Mouse (Mus musculus) CH12.LX (cell line): ENCODE data around the gene Nsun5. TPM values are rescaled to one million over a fixed set of nuclear protein-coding genes. Genes with fewer than 3 reads are reported as not detected.

Experiments used
- DNase-seq: peaks from one replicate; pipeline ENCODE4 v3.0.0-alpha.2; 2013; ENCODE audit errors: extremely low read depth
- H3K27ac ChIP-seq: 2 replicates; pipeline ENCODE4 v1.5.1; 2012; ENCODE audit warnings: low read depth, mild to moderate bottlenecking, control low read depth, moderate library complexity; ENCODE audit not compliant: insufficient read depth
- H3K27me3 ChIP-seq: replicated peaks from 2 replicates; pipeline ENCODE3; 2012; ENCODE audit warnings: inconsistent platforms
- H3K36me3 ChIP-seq, 2 experiments: replicated peaks in 1 of 2; 2 replicates each; pipeline versions ENCODE3 to v1.6.1; 2012; ENCODE audit warnings: inconsistent platforms in 1 of 2, low read length in 1 of 2, mild to moderate bottlenecking in 1 of 2, mixed read lengths in 1 of 2, moderate library complexity in 1 of 2; ENCODE audit not compliant: control insufficient read depth in 1 of 2, insufficient read depth in 1 of 2
- H3K4me1 ChIP-seq, 2 experiments: 2 replicates each; pipeline ENCODE4 v1.6.1; 2012; ENCODE audit warnings: inconsistent platforms in 1 of 2, moderate library complexity in 1 of 2; ENCODE audit not compliant: insufficient read depth in 2 of 2, control insufficient read depth in 1 of 2
- H3K4me2 ChIP-seq: 2 replicates; pipeline ENCODE4 v1.6.1; 2012; ENCODE audit warnings: low read depth, mild to moderate bottlenecking, control low read depth; ENCODE audit not compliant: poor library complexity, insufficient read depth, severe bottlenecking
- H3K4me3 ChIP-seq, 3 experiments: fragments of 150-350 bp in 1 of 3; sonication (generic) in 1 of 3; replicated peaks in 1 of 3; 2 replicates each; pipeline versions ENCODE3 to v1.5.1; 2011 to 2012; ENCODE audit warnings: low read depth in 2 of 3, low read length in 2 of 3, mild to moderate bottlenecking in 2 of 3, moderate library complexity in 2 of 3, control low read depth in 1 of 3, improper control_type of control experiment in 1 of 3, inconsistent platforms in 1 of 3, mixed read lengths in 1 of 3; ENCODE audit not compliant: poor library complexity in 1 of 3
- H3K79me2 ChIP-seq: replicated peaks from 2 replicates; pipeline ENCODE4 v1.6.1; 2012; ENCODE audit warnings: mild to moderate bottlenecking, moderate library complexity; ENCODE audit not compliant: control insufficient read depth, poor library complexity, insufficient read depth, severe bottlenecking; ENCODE audit errors: extremely low read depth
- H3K9ac ChIP-seq: 2 replicates; pipeline ENCODE4 v1.6.1; 2012; ENCODE audit warnings: low read depth, mild to moderate bottlenecking, control low read depth, moderate library complexity; ENCODE audit not compliant: insufficient read depth
- H3K9me3 ChIP-seq: replicated peaks from 2 replicates; pipeline ENCODE3; 2012; ENCODE audit warnings: low read length, inconsistent platforms, mixed read lengths
- BHLHE40 ChIP-seq: IDR thresholded peaks from 2 replicates; pipeline ENCODE4 v1.6.1; 2011; ENCODE audit warnings: mild to moderate bottlenecking, low read depth, low read length, improper control_type of control experiment
- CHD2 ChIP-seq: IDR thresholded peaks from 2 replicates; pipeline ENCODE4 v1.6.1; 2011; ENCODE audit warnings: low read length, improper control_type of control experiment
- CTCF ChIP-seq, 2 experiments: IDR thresholded peaks in 1 of 2; conservative IDR thresholded peaks in 1 of 2; 2 replicates each; pipeline ENCODE4 v1.5.1; 2011 to 2012; ENCODE audit warnings: low read depth in 2 of 2, low read length in 2 of 2, improper control_type of control experiment in 1 of 2, inconsistent platforms in 1 of 2, mild to moderate bottlenecking in 1 of 2, moderate library complexity in 1 of 2
- E2F4 ChIP-seq: IDR thresholded peaks from 2 replicates; pipeline ENCODE4 v1.6.1; 2011; ENCODE audit warnings: low read depth, low read length, improper control_type of control experiment; ENCODE audit not compliant: insufficient replicate concordance
- ELF1 ChIP-seq: IDR thresholded peaks from 2 replicates; pipeline ENCODE4 v1.6.1; 2014; ENCODE audit warnings: low read depth, mild to moderate bottlenecking, inconsistent platforms, low read length, improper control_type of control experiment
- ETS1 ChIP-seq: conservative IDR thresholded peaks from 2 replicates; pipeline ENCODE4 v1.6.1; 2012; ENCODE audit warnings: low read depth, mild to moderate bottlenecking, inconsistent platforms, low read length, improper control_type of control experiment, moderate library complexity
- MXI1 ChIP-seq: IDR thresholded peaks from 2 replicates; pipeline ENCODE4 v1.6.1; 2011; ENCODE audit warnings: mild to moderate bottlenecking, low read depth, low read length, improper control_type of control experiment
- PAX5 ChIP-seq: IDR thresholded peaks from 2 replicates; pipeline ENCODE4 v1.6.1; 2012; ENCODE audit warnings: low read length, inconsistent platforms, mixed read lengths
- RAD21 ChIP-seq: IDR thresholded peaks from 2 replicates; pipeline ENCODE4 v1.6.1; 2011; ENCODE audit warnings: low read depth, mild to moderate bottlenecking, low read length, improper control_type of control experiment, moderate library complexity
- SMC3 ChIP-seq: IDR thresholded peaks from 2 replicates; pipeline ENCODE4 v1.6.1; 2011; ENCODE audit warnings: low read depth, low read length, improper control_type of control experiment
- TBP ChIP-seq: conservative IDR thresholded peaks from 2 replicates; pipeline ENCODE4 v1.6.1; 2011; ENCODE audit warnings: low read depth, low read length, improper control_type of control experiment
- UBTF ChIP-seq: IDR thresholded peaks from 2 replicates; pipeline ENCODE4 v1.6.1; 2012; ENCODE audit warnings: low read depth, mild to moderate bottlenecking, inconsistent platforms, low read length, improper control_type of control experiment, moderate library complexity
- USF2 ChIP-seq: conservative IDR thresholded peaks from 2 replicates; pipeline ENCODE4 v1.6.1; 2011; ENCODE audit warnings: low read depth, low read length, improper control_type of control experiment
- ZKSCAN1 ChIP-seq: IDR thresholded peaks from 2 replicates; pipeline ENCODE4 v1.6.1; 2012; ENCODE audit warnings: low read depth, inconsistent platforms, low read length, improper control_type of control experiment, borderline replicate concordance
- dilution Hi-C: fragments of 300-500 bp; cut with MboI; formaldehyde crosslinking; loops from 2 replicates; pipeline ENCODE4 v1.14.3; 2020; ENCODE audit warnings: low sequenced_read_pairs; ENCODE audit not compliant: extremely low pct_unique_long_range_greater_than_20kb, extremely low pct_ligation_motif_present
- in situ Hi-C: fragments of 300-500 bp; cut with MboI; formaldehyde crosslinking; loops from 3 replicates; pipeline ENCODE4 v1.14.3; 2019; ENCODE audit warnings: low sequenced_read_pairs, low pct_ligation_motif_present, low pct_unique_long_range_greater_than_20kb, mixed read lengths
- polyA plus RNA-seq: library from polyadenylated mRNA; unstranded; fragments of >175 nt; gene quantifications from 2 replicates; pipeline ENCODE4 v1.2.1, GENCODE M21; 2012; ENCODE audit warnings: low read depth; ENCODE audit not compliant: insufficient read length
- total RNA-seq, 2 experiments: library from RNA; depleted of rRNA; stranded (reverse); fragments of 300-350 nt in 1 of 2; fragments of >200 nt in 1 of 2; gene quantifications; 2 replicates each; pipeline ENCODE4 v1.2.3; 2012 to 2014

Nsun5 gene
- total and polyA plus RNA-seq, 3 experiments = 27.6 to 36.6 (median 30.9) TPM

DNA sequence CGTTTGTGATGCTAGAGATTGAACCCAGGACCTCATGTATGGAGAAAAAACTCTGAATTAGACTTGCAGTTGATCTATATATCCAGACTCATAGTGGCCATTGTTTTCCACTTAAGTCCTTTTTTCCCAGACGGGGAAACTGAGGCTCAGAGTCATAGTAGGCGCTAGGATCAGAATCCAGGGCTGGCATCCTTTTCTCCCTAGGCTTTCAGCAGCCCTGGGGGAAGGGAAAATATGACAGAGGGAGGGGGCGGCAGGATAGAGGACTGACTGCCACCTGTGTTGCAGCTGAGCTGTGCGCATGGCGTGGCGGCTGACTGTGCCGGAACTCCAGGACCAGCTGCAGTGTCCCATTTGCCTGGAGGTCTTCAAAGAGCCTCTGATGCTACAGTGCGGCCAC lies 16.8 kb upstream of the Nsun5 start, which contains the start of gene Trim50:
Gene Trim50, plus strand, starts transcription at position 301 of the 400 bp plus-strand sequence.
- Histone ChIP-seq H3K27me3 (peaks cover 57% of the 10 kb centered on the region), H3K36me3 (no peaks in the 10 kb centered on the region), H3K9ac (no peak within 1 kb of the TSS), H3K4me2 (no peak within 1 kb of the TSS), H3K27ac (no peak within 1 kb of the TSS), H3K79me2 (no peaks in the 10 kb centered on the region), H3K4me1 (peaks cover 0 to 3% of the 10 kb centered on the region in 2 experiments; a peak in 1 of 4 replicates), H3K9me3 (no peaks in the 10 kb centered on the region), H3K4me3 (no peak within 1 kb of the TSS)
- in situ Hi-C loops = no loop called here
- DNase-seq = no peak
- TF ChIP-seq CHD2 (no peak), PAX5 (no peak), TBP (no peak), ZKSCAN1 (no peak), ELF1 (no peak), RAD21 (no peak), UBTF (no peak), BHLHE40 (no peak)
- dilution Hi-C loops = no loop called here

DNA sequence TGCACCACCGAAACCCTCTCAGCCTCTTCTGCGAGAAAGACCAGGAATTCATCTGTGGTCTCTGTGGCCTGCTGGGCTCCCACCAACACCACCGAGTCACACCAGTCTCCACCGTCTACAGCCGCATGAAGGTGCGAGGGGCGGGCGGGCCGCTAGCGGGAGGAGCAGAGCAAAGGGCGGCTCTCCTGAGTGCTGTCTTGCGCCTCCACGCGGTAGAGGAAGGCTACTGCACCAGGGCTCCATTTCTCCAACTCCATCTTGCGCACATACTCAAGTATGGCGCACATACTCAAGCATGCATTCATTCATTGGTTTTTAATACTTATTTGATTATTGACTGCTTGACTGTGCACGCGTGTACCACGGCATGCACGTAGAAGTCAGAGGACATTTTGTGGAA lies 16.2 kb upstream of the Nsun5 start:
- no peaks in the 10 kb centered on the region for H3K9me3 ChIP-seq
- no peak overlapping the region for H3K9ac ChIP-seq
- TF ChIP-seq CTCF (conservative IDR thresholded peaks at IDR 0.05 in 1 of 2, IDR thresholded peaks at IDR 0.05 in 1 of 2; ENCODE audit: low read depth in 2 of 2, low read length in 2 of 2) (peak; percentile 7 to 54; a peak in 2 of 4 replicates), MXI1 (no peak), USF2 (no peak), SMC3 (peak; percentile 13; the same call in 1 of the 2 replicates), ETS1 (no peak)
- H3K27me3 ChIP-seq = peaks cover 57% of the 10 kb centered on the region
- DNase-seq = no peak
- in situ Hi-C loops = no loop called here
- H3K4me3 ChIP-seq = no peak overlapping the region
- H3K79me2 ChIP-seq = no peaks in the 10 kb centered on the region
- H3K4me2 ChIP-seq = no peak overlapping the region
- H3K4me1 ChIP-seq = peaks cover 0 to 3% of the 10 kb centered on the region in 2 experiments; a peak in 1 of 4 replicates
- dilution Hi-C loops = no loop called here
- no peak overlapping the region for H3K27ac ChIP-seq
- H3K36me3 ChIP-seq = no peaks in the 10 kb centered on the region

DNA sequence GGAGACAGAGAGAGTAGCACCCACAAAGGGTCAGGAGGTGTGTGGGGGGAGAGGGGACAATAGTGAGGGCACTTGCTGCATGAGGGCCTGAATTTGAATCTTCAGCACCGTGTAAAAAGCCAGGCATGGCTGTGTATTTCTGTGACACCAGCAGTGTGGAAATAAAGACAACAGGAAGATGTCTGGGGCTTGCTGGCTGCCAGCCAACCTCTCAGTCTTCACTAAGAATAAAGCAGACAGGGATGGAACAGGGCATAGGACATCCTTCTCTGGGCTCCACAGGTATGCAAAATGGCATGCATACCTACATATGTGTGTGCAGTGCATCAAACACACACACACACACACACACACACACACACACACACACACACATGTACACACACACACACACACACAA lies 13.7 kb upstream of the Nsun5 start:
- TF ChIP-seq E2F4 = no peak
- Histone ChIP-seq H3K27ac (no peak overlapping the region), H3K79me2 (no peaks in the 10 kb centered on the region), H3K4me1 (peaks cover 0 to 3% of the 10 kb centered on the region in 2 experiments; a peak in 1 of 4 replicates), H3K4me3 (no peak overlapping the region), H3K4me2 (no peak overlapping the region), H3K36me3 (no peaks in the 10 kb centered on the region), H3K9ac (no peak overlapping the region), H3K27me3 (peaks cover 59% of the 10 kb centered on the region), H3K9me3 (peaks cover 4% of the 10 kb centered on the region)
- in situ Hi-C loops = no loop called here
- no peak for DNase-seq
- dilution Hi-C loops = no loop called here
